Mouse (Mus musculus): ENCODE measurements around the gene Sorl1. TPM values are rescaled to one million over a fixed set of nuclear protein-coding genes. Genes with fewer than 3 reads are reported as not detected.

Sorl1 gene
- total RNA-seq, 2 experiments from 2014 or later, result 7.5 to 8.2 TPM

DNA sequence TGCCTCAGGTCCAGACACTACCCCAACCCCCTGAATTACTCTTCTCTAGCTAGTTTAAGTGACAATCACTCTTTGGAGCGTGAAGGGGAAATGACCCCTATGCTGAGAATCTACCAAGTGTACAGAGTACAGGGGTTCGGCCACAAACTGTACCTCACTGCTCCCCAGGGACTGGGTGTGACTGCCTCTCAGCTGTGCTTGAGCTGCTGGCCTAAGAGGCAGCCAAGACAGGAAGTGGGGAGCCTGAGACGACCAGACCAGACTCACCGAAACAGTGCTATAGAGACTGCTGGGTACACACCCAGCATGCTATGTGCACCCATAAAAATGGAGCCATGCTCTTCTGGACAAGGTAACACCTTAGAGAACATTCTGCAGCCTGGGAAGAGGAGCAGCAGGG lies 95.3 kb downstream of the Sorl1 start:
- intact Hi-C loops (cut with DNase I), result no loop called here
- peak; percentile 27 to 46 for DNase-seq

DNA sequence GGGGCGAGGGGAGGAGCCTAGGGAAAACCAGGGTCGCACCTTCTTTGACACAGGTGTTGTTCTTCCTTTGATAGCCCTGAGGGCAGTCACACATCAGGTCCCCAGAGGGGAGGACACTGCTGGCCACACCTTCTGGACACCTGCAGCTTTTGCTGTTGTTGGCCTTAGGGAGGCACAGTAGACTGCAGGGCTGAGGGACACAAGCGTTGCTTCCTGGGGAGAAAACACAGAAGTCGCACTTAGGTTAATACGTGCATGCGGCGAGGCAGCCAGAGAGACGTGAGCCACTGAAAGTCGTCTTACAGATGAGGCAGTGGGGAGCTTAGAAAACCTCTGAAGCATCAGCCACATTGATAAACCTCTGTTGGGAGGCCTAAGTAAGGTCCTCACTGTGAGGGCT lies 99.8 kb downstream of the Sorl1 start:
- intact Hi-C loops (cut with DNase I), result no loop called here
- no peak for DNase-seq

DNA sequence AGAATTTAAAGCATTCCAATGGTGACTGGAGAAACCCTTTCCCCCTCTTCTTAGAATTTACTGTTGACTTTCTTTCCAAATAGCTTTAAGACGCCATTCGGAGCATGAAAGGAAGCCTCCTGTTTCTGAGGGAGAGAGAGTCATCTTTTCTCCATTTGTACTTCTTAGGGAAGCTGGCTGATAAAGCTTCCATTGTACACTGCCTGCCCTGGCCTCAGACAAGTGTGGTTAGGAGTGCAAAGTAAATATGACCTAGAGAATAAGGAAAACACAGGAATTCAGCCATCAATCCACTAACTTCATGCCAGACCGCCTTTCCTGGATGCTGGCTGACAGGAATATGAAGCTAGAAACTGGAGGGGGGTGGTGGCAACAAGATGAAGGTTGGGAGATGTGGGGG lies 100.7 kb downstream of the Sorl1 start:
- no peak for DNase-seq
- intact Hi-C loops (cut with DNase I), result no loop called here

DNA sequence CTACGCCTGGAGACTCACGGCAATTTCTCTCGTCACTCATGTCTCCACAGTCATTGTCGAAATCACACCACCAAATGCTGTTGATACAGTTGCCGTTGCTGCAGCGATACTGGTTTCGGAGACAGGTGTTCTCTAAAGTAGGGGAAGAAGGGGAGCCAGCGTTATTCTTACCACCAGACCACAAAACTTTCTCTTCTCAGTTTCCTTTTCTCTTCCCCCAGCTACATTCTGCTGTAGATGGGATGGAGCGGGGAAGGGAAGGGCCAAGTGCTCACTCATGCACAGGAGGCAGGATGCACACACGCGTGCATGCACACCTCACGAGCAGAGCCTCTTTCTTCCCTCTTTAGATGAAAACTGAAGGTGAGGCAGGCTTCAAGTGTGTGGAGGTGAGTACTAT lies 101.8 kb downstream of the Sorl1 start:
- DNase-seq, result no peak
- intact Hi-C loops (cut with DNase I), result no loop called here

DNA sequence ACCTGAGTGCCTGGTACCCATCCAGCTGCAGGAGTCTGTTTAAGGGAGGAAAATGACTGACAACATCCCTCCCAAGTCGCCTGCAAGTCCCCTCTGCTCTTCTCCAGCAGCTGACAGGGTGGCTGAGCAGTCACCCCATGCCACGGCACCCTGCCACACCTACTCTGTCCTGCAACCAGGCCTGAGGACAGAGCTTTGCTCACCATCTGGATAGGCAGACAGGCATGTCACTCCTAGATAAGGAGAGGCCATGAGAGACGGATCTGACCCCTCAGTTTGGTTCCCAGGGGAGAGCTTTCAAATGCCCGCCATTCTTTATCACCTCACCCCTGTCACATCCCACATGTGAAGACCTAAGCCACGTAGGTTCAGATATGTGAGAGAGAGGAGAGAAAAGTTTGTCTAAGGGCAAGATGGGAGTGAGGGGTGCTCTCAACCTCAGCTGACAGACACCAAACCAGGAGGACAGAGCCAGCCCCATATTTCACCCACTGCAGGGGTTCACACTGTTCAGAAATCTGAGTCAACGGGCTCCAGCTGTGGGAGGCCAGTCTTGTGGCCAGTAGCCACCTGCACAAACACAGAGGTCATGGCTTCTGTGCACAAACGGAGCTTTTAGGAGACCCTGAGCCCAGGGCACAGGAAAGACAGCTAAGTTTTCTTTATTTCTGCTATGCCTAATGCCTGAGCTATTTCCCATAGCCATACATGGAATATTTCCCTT lies 104.6 kb downstream of the Sorl1 start:
- intact Hi-C loops (cut with DNase I), result no loop called here
- no peak for DNase-seq

DNA sequence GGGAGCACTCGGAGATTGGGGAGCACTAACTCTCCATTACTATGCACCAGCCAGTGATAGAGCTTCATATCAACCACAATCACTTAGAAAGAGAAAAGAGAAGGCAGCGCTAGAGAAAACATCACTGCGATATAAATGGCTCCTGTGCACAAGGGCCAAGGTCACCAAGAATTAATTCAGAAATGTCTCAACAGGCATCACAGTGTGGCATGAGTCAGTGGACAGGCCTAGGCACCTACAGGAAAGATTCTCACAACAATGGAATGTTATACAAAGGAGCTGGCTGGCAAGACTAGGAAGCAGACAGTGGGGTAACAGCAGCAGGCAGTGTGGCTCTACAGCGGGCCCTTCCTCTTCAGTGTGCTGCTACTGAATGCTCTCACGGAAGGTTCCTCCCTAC lies 115.6 kb downstream of the Sorl1 start:
- no peak for DNase-seq
- intact Hi-C loops (cut with DNase I), result no loop called here

DNA sequence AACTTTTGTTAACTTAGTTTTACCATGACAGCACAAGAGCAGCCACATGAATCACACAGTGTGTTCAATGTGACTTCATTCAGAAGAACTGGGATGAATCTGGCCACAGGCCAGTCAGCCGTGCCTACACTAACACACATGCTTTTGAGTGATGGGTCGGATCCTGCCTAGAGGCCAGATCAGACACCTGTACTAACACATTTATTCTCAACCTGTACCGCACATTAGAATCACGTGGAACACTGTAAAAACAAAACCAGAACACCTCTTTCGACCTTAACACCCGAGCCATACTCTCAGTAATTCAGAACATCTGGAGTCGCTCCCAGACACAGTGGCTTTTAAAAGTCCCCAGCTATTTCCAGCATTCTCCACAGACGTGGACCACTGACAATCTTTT lies 119.0 kb downstream of the Sorl1 start:
- no peak for DNase-seq
- intact Hi-C loops (cut with DNase I), result no loop called here

DNA sequence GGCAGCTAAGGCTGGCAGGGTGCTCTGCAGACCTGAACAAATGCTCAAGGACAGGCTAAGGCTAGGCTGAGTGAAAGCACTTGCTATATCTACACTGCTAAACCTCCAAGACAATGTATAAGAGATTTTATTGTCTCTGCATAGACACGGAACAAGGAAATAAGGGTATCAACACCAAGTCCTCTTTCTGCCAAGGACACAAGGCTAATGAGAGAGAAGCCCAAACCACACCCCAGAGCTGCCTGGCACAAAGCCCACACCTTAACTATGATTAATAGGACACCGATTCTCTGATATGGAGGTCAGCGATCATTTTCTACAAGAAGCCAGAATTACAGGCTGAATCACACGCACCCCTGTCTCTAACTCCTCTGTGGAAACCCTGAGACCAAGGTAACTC lies 120.0 kb downstream of the Sorl1 start:
- intact Hi-C loops (cut with DNase I), result loop anchor here (5.0 kb wide), 1 partner anchor 118 kb away; the partner anchor contains the start of gene Sorl1

DNA sequence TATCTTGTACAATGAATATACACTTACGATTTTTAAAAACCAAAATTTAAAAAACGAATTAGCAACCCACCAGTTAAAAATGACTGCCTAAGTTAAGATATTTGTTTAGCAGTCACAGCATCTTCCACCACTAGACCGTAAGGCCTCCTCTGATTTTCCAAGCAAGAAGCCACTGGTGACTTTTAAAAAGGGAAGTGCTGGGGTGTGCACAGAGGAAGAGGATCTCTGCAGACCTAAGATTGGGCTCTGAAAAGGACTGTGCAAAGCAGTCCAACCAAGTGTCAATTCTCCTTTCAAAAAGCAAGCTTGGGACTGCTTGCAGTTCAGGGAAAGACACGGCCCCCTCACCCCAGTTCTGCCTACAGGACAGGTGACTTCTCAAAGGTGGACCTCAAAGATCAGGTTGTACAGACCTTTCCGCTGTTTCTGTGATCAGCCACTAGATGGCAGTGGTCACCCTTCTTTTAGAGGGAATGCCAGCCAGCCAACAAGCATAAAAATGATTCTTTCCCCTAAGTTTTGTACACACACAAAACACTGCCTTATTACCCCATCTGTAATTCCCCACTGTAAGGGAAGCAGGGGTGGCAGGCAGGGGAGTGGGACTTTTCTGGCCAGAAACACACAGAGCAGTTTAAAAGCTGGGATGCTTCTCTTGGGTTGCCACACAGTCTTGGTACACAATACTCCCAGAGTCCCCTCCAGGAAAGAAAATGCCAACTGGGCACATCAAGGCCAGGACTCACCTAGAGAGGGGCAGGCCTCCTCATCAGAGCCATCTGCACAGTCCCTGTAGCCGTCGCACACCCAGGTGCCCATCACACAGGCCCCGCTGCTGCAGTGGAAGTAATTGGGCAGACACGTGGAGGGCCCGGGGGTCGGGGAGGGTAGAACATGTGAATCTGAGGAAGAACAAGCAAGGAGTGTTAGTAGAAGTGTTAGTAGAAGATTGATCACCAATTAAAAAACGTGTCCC lies 124.3 kb downstream of the Sorl1 start:
- DNase-seq, result peak; percentile 42 to 68
- intact Hi-C loops (cut with DNase I), result loop anchor here (1.0 to 5.0 kb wide), 3 partner anchors 123 to 276 kb away; partner anchors contain the start of gene Sorl1

More for the DNA sequence above, 120.0 kb downstream of the Sorl1 start:
- DNase-seq, result no peak

DNA sequence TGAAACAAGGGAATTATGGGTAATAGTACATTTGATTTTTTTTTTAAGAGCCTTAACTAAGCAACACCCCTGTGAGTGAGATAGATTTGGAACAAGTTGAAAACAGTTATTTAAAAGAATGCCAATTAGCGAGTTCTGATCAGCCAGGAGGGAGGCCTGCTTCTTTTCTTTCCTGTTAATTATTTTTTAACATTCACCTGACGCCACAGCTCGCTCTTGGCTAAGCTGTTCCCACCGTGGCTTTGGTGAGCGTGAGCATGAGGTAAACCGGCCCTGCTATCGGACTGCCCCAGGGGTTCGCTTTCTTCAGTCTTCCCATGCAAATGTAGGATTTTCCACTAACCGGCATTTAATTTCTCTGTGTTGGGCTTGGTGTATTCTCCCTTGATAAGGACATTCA lies 128.8 kb downstream of the Sorl1 start:
- DNase-seq, result no peak
- intact Hi-C loops (cut with DNase I), result no loop called here

DNA sequence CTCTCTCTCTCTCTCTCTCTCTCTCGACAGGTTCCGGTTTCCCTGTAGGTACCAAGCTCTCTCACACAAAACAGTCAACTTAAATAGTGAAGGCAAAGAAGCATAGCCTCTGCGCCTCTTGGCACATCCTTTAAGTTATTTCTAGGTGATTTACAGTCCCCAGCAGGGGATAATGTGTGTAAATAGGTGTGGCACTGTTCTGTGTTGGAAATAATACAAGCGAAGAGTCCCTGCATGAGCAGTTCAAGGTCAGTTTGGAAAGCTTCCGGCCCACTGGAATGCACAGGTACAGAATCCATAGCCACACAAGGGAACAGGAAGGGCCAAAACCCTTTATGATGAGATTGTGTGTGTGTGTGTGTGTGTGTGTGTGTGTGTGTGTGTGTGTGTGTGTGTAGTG lies 130.3 kb downstream of the Sorl1 start:
- DNase-seq, result no peak
- intact Hi-C loops (cut with DNase I), result no loop called here

DNA sequence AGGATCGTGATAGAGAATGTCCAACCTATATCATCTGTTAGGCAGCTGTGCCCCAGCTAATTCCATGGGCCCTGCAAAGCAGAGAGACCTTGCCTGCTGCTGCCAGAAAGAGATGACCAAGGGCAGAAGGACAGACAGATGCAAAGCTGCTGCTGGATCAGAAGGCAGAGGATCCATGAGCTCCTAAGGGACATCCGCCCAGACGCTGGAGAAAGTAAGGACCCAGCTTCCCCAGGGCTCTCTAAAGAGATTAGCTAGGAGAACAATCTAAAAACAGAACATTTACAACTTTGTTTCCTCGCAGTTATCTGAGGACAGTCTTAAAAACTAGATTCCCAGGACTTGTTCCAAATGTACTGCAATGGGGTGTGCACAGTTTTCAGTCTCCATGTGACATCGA lies 131.3 kb downstream of the Sorl1 start:
- DNase-seq, result no peak
- intact Hi-C loops (cut with DNase I), result no loop called here

DNA sequence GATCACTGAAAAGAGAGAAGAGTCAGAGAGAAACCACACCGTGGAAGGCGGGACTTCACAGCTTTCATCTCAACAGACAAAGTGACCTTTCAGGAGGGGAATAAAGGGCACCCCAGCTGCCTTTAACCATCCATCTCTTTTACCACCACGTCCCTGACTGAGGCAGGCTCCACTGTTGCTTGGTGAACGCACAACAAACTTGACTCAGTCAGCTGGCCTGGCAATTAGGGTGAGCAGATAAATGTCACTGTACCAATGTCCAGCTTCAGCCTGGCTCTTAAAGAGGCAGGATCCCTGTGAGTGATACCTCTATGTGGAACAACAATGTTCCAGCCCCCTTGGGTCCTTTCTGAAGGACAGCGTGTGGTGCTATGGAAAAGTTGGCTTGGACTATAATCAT lies 138.5 kb downstream of the Sorl1 start:
- intact Hi-C loops (cut with DNase I), result no loop called here
- no peak for DNase-seq

DNA sequence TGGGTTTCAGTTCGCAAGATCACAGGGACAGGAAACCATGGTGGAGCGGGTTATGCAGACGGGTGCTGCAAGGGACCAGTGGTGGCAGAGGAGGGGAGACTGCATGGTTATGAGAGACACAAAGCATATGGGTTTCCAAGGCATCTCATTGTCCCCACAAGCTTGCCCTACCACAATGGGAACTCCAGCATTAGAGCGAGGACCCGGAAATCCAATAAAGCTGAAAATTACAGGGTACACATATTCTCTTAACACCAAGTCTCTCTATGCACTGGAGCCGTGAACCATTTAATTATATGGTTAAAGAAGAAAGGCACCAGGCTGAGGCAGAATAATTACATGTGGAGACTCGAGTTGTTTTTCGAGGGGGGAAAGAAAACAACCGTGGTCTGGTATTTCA lies 139.0 kb downstream of the Sorl1 start:
- intact Hi-C loops (cut with DNase I), result no loop called here
- no peak for DNase-seq

DNA sequence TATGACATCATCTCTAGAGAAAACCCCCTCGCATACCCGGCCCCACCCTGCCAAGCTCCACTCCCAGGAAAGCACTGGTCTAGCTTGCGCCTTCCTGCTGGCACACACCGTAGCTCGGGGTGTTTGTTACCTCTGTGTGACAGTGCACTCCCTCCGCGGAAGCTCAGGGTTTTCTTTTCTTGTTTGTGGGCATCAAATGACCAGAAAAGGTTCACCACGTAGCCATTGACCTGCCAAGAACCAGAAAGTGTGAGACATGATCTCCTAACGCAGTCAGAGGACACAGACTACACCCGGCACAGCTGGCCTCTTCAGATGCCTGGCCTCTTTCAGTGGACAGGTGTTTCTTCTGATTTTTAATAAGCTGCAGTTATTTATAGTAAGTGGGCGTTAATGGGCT lies 139.8 kb downstream of the Sorl1 start:
- intact Hi-C loops (cut with DNase I), result no loop called here
- DNase-seq, result no peak

DNA sequence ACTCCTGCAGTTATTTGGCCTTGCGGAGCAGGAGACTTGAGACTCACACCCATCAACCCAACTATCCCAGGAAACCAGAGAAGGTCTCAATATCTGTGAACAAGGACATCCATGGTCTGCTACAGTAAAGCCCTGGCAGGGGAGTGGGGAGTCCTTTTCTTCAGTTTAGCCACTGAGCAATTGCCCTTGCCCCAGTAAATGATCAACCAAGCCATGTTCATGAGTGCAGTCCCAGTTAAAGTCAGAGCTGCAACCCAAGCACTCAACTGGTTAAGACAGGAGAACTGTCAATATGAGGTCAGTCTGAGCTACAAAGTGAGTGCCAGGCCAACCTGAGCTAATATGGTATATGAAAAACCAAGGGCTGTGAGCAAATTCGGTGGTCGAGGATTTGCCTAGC lies 140.8 kb downstream of the Sorl1 start:
- no peak for DNase-seq
- intact Hi-C loops (cut with DNase I), result no loop called here

DNA sequence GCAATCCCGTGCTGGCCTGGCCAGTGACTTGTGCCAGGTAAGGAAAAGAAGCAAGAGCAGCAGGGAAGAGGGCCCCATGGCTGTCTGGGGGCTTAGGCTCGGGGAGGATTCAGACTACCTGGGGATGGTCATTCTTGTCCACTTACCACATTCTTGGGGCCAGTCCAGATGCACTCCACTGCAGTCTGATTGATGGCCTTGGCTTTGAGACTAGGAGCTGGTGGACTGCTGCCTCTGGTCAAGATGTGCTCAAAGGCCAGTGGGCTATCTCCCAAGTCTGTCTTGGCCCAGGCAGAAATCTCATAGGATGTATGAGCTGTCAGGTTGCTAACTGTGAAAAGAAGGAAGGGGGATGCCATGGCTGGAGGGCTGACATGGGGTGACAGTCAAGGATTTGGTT lies 141.3 kb downstream of the Sorl1 start:
- intact Hi-C loops (cut with DNase I), result no loop called here

DNA sequence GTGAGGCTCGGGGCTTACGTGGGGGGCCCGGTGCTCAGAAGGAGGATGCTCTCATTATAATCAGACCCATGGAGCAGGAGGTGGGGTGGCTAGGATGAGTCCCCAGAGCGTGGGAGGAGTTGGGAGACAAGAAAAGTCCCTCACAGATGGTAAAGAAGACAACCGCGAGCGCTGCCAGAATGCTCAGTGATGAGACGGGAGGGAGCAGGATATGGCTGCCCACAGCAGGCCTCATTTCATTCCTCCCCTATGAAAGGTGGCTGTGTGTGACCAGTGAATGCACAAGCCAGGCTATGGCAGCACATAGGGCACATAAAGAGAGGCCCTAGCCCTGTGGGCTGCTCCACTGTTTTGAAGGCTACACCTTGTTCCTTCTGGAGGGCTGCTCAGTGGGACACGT lies 142.1 kb downstream of the Sorl1 start:
- intact Hi-C loops (cut with DNase I), result no loop called here
- no peak for DNase-seq

More for the DNA sequence above, 141.3 kb downstream of the Sorl1 start:
- no peak for DNase-seq

DNA sequence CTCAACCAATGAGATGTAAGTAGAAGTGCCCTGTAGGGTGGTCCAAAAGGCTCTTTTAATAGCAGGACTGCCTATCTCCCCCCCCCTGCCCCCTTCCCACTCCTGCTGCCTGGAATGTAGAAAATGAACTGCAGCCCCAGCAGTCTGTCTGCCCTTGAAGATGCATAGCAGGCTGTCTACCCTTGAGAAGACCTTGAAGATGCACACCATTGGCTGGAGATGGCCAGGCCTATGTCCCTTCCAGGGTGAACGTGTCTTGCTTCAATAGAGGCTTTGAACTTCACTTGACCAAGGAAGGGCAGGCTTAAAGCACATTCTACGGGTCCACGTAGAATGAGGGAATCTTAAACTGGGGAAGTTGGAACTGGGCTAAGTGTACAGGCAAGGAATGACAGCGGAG lies 142.8 kb downstream of the Sorl1 start:
- DNase-seq, result no peak
- intact Hi-C loops (cut with DNase I), result no loop called here

DNA sequence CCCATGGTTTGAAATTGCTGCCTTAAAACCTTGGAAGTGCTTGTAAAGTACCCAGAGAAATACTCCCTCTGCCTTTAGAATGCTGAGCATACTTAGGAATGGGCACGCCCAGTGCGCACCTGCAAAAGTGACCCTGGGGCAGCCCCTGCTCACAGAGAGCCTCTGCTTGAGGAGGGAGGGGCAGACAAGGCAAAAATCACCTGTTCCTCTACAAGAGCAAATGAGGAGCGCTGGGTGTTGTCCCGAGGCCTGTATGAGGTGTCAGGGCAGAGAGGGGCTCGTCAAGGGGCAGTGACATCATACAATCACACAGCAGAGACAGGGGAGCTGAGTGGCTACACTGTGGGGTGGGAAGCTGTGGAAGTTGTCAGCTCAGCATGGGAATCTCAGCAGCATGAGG lies 143.3 kb downstream of the Sorl1 start:
- intact Hi-C loops (cut with DNase I), result no loop called here
- DNase-seq, result no peak

DNA sequence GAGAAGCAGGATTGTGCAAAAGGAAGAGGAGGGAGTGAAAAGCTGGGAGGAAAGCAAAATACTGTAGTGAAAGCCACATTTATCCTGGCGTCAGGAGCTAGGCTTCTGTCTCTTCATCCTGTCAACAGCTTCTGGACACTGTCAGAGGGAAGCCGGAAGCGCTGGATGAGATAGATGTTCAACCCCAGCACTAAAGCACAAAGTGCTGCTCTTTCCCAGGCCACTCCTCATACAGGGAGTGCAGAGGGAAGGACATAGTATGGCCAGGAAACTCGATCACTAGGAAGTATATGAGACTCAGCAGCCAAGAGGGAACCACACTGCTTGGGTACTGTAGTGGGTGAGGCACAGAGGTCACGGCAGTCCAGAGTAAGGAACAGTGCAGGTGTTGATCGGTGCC lies 145.7 kb downstream of the Sorl1 start:
- DNase-seq, result peak; percentile 50 to 53
- intact Hi-C loops (cut with DNase I), result no loop called here

DNA sequence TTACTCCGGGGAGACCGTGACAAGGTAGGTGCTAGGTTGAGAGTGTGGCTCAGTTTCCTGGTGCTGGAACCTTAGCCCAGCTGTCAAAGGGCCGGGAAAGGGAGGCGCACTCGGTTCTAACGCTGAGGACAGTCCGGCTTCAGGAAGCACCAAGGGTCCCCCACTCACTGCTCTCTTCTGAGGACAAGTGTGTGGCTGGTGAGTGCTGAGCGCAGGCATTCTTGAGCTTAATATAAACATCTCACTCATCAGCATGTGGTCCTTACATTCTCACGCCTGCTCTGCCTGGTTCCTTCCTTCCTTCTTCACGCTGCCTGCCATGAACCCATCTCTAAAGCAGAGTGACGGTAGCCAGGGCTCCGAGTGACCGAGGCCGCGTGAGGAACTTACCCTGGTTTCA lies 148.1 kb downstream of the Sorl1 start:
- intact Hi-C loops (cut with DNase I), result no loop called here
- DNase-seq, result no peak

All from heart, postnatal 10 days (tissue).